ENCODE assay signal across 8 mouse cellular contexts in genomic region chrX:96096513-96097210, GRCm38 (mm10). TPM values are rescaled to one million over a fixed set of nuclear protein-coding genes. Genes with fewer than 3 reads are reported as not detected.
DNase-seq lines count a peak whose midpoint lies in the region; ATAC-seq lines count a peak whose summit lies in the region.

No protein-coding gene starts in this region.

- no peaks in the 10 kb centered on the region for H3K27me3 ChIP-seq in forebrain, embryonic 11.5 days (ENCODE audit: control insufficient read depth, insufficient read depth, low read length)
- peaks cover 8% of the 10 kb centered on the region; the same call in 1 of the 2 replicates for H3K27me3 ChIP-seq in hindbrain, embryonic 13.5 days
- H3K27me3 ChIP-seq in liver, embryonic 11.5 days (replicated peaks; ENCODE audit: control insufficient read depth, insufficient read depth, low read length), result 0 out of 2 replicates have a peak, but pooled peaks cover 3% of the 10 kb centered on the region

- peak overlapping the region; percentile 53 for H3K4me2 ChIP-seq in forebrain, embryonic 11.5 days (ENCODE audit: low read depth, low read length, severe bottlenecking)
- peak overlapping the region; percentile 64 for H3K4me2 ChIP-seq in hindbrain, embryonic 13.5 days
- peak overlapping the region; percentile 70 for H3K4me2 ChIP-seq in liver, embryonic 11.5 days

- H3K27ac ChIP-seq in forebrain, embryonic 11.5 days (ENCODE audit: low read depth, low read length), result no peak overlapping the region
- no peak overlapping the region for H3K27ac ChIP-seq in hindbrain, embryonic 13.5 days
- H3K27ac ChIP-seq in liver, embryonic 11.5 days (ENCODE audit: low read depth, low read length), result peak overlapping the region; percentile 68

- ATAC-seq in CD4-positive, CD25-positive, alpha-beta regulatory T cell, adult 4 months, result peak; percentile 57
- peak; percentile 73 for ATAC-seq in forebrain, embryonic 11.5 days (replicated peaks; ENCODE audit: low FRiP score)
- ATAC-seq in hindbrain, embryonic 13.5 days (ENCODE audit: low FRiP score), result peak; percentile 52
- peak; percentile 82 for ATAC-seq in liver, embryonic 11.5 days (replicated peaks; ENCODE audit: low FRiP score)

- no peaks in the 10 kb centered on the region for H3K4me1 ChIP-seq in forebrain, embryonic 11.5 days (replicated peaks; ENCODE audit: control insufficient read depth, insufficient read depth, low read length)
- no peaks in the 10 kb centered on the region; the same call in none of the 2 replicates for H3K4me1 ChIP-seq in hindbrain, embryonic 13.5 days (replicated peaks)
- no peaks in the 10 kb centered on the region for H3K4me1 ChIP-seq in liver, embryonic 11.5 days (replicated peaks; ENCODE audit: control insufficient read depth, insufficient read depth, low read length)

- H3K36me3 ChIP-seq in forebrain, embryonic 11.5 days (ENCODE audit: control insufficient read depth, insufficient read depth, low read length), result no peaks in the 10 kb centered on the region
- no peaks in the 10 kb centered on the region for H3K36me3 ChIP-seq in hindbrain, embryonic 13.5 days
- H3K36me3 ChIP-seq in liver, embryonic 11.5 days (ENCODE audit: control insufficient read depth, insufficient read depth, low read length), result no peaks in the 10 kb centered on the region

- WGBS in forebrain, embryonic 11.5 days, result 25% methylated on average over 14 of the region's 15 CpGs
- 15% methylated on average over 14 of the region's 15 CpGs for WGBS in hindbrain, embryonic 13.5 days
- WGBS in liver, embryonic 11.5 days, result 17% methylated on average over 15 of the region's 15 CpGs

- H3K9me3 ChIP-seq in forebrain, embryonic 11.5 days (ENCODE audit: control insufficient read depth, low read length), result no peaks in the 10 kb centered on the region
- no peaks in the 10 kb centered on the region for H3K9me3 ChIP-seq in hindbrain, embryonic 13.5 days
- H3K9me3 ChIP-seq in liver, embryonic 11.5 days (ENCODE audit: control insufficient read depth, low read length), result no peaks in the 10 kb centered on the region

- DNase-seq in adrenal gland, adult 18-20 months (ENCODE audit: low spot score in 2 of 2), result peak; percentile 16 to 20
- peak; percentile 70 for DNase-seq in forebrain, embryonic 11.5 days (ENCODE audit: low spot score)
- peak; percentile 48 for DNase-seq in liver, embryonic 11.5 days (ENCODE audit: low spot score)
- peak; percentile 1 to 25 for DNase-seq in monocyte, adult 2 months (ENCODE audit: low read depth in 1 of 2, low spot score in 2 of 2)
- peak; percentile 62 for DNase-seq in thymus, postnatal 0 days (ENCODE audit: low spot score)
- no peak for DNase-seq in urinary bladder, postnatal 10 days (ENCODE audit: low spot score)

- H3K9ac ChIP-seq in forebrain, embryonic 11.5 days (ENCODE audit: low read length), result peak overlapping the region; percentile 62
- H3K9ac ChIP-seq in hindbrain, embryonic 13.5 days, result peak overlapping the region; percentile 64
- H3K9ac ChIP-seq in liver, embryonic 11.5 days (ENCODE audit: low read depth, low read length), result peak overlapping the region; percentile 74

- H3K4me3 ChIP-seq in forebrain, embryonic 11.5 days (ENCODE audit: low read depth, low read length), result peak overlapping the region; percentile 46
- H3K4me3 ChIP-seq in hindbrain, embryonic 13.5 days, result peak overlapping the region; percentile 45
- peak overlapping the region; percentile 65 for H3K4me3 ChIP-seq in liver, embryonic 11.5 days (ENCODE audit: low read depth, low read length)

RNA-seq across cellular contexts. Expression of gene Msn, which starts 0.8 kb away (rescaled TPM):
- polyA plus RNA-seq in CD4-positive, CD25-positive, alpha-beta regulatory T cell, adult 4 months (2017; shearing (Covaris generic)), result 1,000 to 10,000 TPM in 1 of 2 experiments, 100 to 1,000 TPM in 1; 771 to 1,065 TPM
- 100 to 1,000 TPM; 143 to 157 TPM for total RNA-seq in adrenal gland, adult 18-20 months (2021)
- 106 and 107 TPM in 2 replicates for polyA plus RNA-seq in forebrain, embryonic 11.5 days (2014; fragmentation: Nextera tagmentation; extraction: Ambion mirVana)
- 43.7 and 48.9 TPM in 2 replicates for polyA plus RNA-seq in hindbrain, embryonic 13.5 days (2015; fragmentation: Nextera tagmentation; extraction: Ambion mirVana)
- polyA plus RNA-seq in liver, embryonic 11.5 days (2014; fragmentation: Nextera tagmentation; extraction: Ambion mirVana), result 116 and 131 TPM in 2 replicates
- polyA plus RNA-seq in thymus, postnatal 0 days (2015; fragmentation: Nextera tagmentation; extraction: Ambion mirVana), result 186 and 211 TPM in 2 replicates
